Mouse (Mus musculus): Measurements from ENCODE around the gene Rpl4. TPM values are rescaled to one million over a fixed set of nuclear protein-coding genes. Genes with fewer than 3 reads are reported as not detected.

The Rpl4 gene
- total and polyA plus RNA-seq, 3 experiments, result 1,956 to 4,069 (median 1,996) TPM

DNA sequence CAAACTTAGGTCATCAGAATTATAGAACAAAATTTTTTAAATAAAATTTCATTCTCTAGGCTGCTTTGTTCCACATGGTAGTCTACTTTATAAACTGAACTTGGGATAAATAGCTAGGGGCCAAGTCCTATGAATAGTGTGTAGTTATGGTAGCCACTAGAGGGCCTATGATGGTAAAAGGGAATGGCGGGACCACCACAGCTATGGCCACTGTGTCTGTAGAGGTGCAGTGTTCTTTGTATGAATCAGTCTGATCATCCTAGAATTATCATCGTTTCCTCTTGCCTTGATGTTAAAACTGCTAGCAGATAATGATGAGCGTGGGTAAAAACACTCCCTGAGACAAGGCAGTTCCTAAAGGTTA is 5.4 kb downstream of the Rpl4 start:
- in situ Hi-C loops (cut with MboI; ENCODE audit: low pct_ligation_motif_present, low pct_unique_long_range_greater_than_20kb, low sequenced_read_pairs), result no loop called here
- H3K9me3 ChIP-seq (replicated peaks; ENCODE audit: low read length), result no peaks in the 10 kb centered on the region
- DNase-seq (ENCODE audit: extremely low read depth), result peak; percentile 56
- peak overlapping the region; percentile 45; the same call in 1 of the 2 replicates for H3K4me2 ChIP-seq (ENCODE audit: insufficient read depth, low read depth, poor library complexity, severe bottlenecking)
- peaks cover 2 to 35% of the 10 kb centered on the region in 2 experiments; a peak in 3 of 4 replicates for H3K4me1 ChIP-seq (ENCODE audit: control insufficient read depth in 1 of 2, insufficient read depth in 2 of 2)
- peak overlapping the region; percentile 26; the same call in 1 of the 2 replicates for H3K27ac ChIP-seq (ENCODE audit: insufficient read depth, low read depth)
- TF ChIP-seq IRF4 (IDR thresholded peaks at IDR 0.05; ENCODE audit: low read depth, low read length) (no peak), UBTF (IDR thresholded peaks at IDR 0.05; ENCODE audit: low read depth, low read length) (no peak), JUND (conservative IDR thresholded peaks at IDR 0.05; ENCODE audit: low read depth, low read length) (0 out of 2 replicates have a peak, but pooled peaks have one; percentile 2), CTCF (conservative IDR thresholded peaks at IDR 0.05 in 1 of 2, IDR thresholded peaks at IDR 0.05 in 1 of 2; ENCODE audit: low read depth in 2 of 2, low read length in 2 of 2) (peak; percentile 25 to 54; a peak in 3 of 4 replicates), TCF12 (IDR thresholded peaks at IDR 0.05; ENCODE audit: low read depth, low read length) (no peak), KAT2A (IDR thresholded peaks at IDR 0.05; ENCODE audit: insufficient replicate concordance, low read length) (no peak), CHD2 (IDR thresholded peaks at IDR 0.05; ENCODE audit: low read length) (no peak), MXI1 (IDR thresholded peaks at IDR 0.05; ENCODE audit: low read depth, low read length) (no peak), ZMIZ1 (IDR thresholded peaks at IDR 0.05; ENCODE audit: low read depth, low read length) (no peak), RCOR1 (conservative IDR thresholded peaks at IDR 0.05; ENCODE audit: low read depth, low read length) (no peak)
- dilution Hi-C loops (cut with MboI; ENCODE audit: extremely low pct_ligation_motif_present, extremely low pct_unique_long_range_greater_than_20kb, low sequenced_read_pairs), result no loop called here
- H3K9ac ChIP-seq (ENCODE audit: insufficient read depth, low read depth), result no peak overlapping the region
- no peaks in the 10 kb centered on the region for H3K27me3 ChIP-seq (replicated peaks)
- peaks cover 55 to 76% of the 10 kb centered on the region in 2 experiments for H3K36me3 ChIP-seq (replicated peaks in 1 of 2; ENCODE audit: control insufficient read depth in 1 of 2, insufficient read depth in 1 of 2, low read length in 1 of 2)
- H3K79me2 ChIP-seq (replicated peaks; ENCODE audit: control insufficient read depth, extremely low read depth, insufficient read depth, poor library complexity, severe bottlenecking), result peaks cover 44% of the 10 kb centered on the region
- H3K4me3 ChIP-seq (replicated peaks in 1 of 3; ENCODE audit: low read depth in 2 of 3, low read length in 2 of 3, poor library complexity in 1 of 3), result peak overlapping the region in 2 of 3 experiments; percentile 48 to 66

DNA sequence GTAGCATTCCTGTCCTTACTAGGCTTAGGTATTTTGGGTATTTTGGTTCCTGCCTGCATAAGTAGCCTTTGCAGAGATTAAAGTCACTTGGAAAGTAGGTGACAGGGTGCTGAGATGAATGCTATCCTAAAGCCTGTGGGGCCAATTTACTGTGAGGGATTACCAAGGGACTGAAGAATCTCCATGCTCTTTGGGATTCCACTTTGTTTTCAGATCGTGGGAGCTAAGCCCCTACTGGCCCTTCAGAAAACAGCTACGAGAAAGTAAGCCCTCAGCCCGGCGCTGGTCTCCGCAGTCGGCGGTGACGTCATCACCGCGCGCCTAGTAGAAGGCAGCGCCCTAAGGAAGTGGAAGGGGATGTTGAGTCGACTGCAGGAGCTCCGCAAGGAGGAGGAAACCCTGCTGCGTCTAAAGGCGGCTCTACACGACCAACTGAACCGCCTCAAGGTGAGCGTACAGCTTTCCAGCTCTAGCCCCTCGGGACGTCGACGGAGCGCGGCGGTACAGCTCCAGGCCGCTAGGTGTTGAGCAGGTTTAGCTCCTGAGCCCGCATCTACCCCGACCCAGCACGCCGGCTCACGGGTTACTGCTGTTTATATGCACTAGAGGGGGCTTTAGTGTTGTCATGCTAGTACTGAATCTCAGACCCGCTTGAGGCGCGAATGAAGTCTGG is 5.9 kb downstream of the Rpl4 start, which contains the start of gene Snapc5:
Snapc5 (plus strand) TSS at position 301 of the 673 bp plus-strand sequence.
- Histone ChIP-seq H3K4me1 (ENCODE audit: control insufficient read depth in 1 of 2, insufficient read depth in 2 of 2) (peaks cover 2 to 35% of the 10 kb centered on the region in 2 experiments; a peak in 3 of 4 replicates), H3K79me2 (replicated peaks; ENCODE audit: control insufficient read depth, extremely low read depth, insufficient read depth, poor library complexity, severe bottlenecking) (peaks cover 40% of the 10 kb centered on the region), H3K4me2 (ENCODE audit: insufficient read depth, low read depth, poor library complexity, severe bottlenecking) (peak within 1 kb of the TSS; percentile 95), H3K9ac (ENCODE audit: insufficient read depth, low read depth) (peak within 1 kb of the TSS; percentile 28), H3K36me3 (replicated peaks in 1 of 2; ENCODE audit: control insufficient read depth in 1 of 2, insufficient read depth in 1 of 2, low read length in 1 of 2) (peaks cover 57 to 80% of the 10 kb centered on the region in 2 experiments), H3K27ac (ENCODE audit: insufficient read depth, low read depth) (peak within 1 kb of the TSS; percentile 64), H3K4me3 (replicated peaks in 1 of 3; ENCODE audit: low read depth in 2 of 3, low read length in 2 of 3, poor library complexity in 1 of 3) (peak within 1 kb of the TSS; percentile 48 to 66 (median 66)), H3K9me3 (replicated peaks; ENCODE audit: low read length) (no peaks in the 10 kb centered on the region), H3K27me3 (replicated peaks) (no peaks in the 10 kb centered on the region)
- dilution Hi-C loops (cut with MboI; ENCODE audit: extremely low pct_ligation_motif_present, extremely low pct_unique_long_range_greater_than_20kb, low sequenced_read_pairs) (no loop called here), in situ Hi-C loops (cut with MboI; ENCODE audit: low pct_ligation_motif_present, low pct_unique_long_range_greater_than_20kb, low sequenced_read_pairs) (no loop called here)
- peak; percentile 95 for DNase-seq (ENCODE audit: extremely low read depth)
- TF ChIP-seq ZNF384 (IDR thresholded peaks at IDR 0.05; ENCODE audit: low read depth, low read length), result no peak
- peak; percentile 84; the same call in 1 of the 2 replicates for TF ChIP-seq ZMIZ1 (IDR thresholded peaks at IDR 0.05; ENCODE audit: low read depth, low read length)
- 0 out of 2 replicates have a peak, but pooled peaks have one; percentile 22 for TF ChIP-seq KAT2A (IDR thresholded peaks at IDR 0.05; ENCODE audit: insufficient replicate concordance, low read length)
- peak; percentile 71; the same call in 1 of the 2 replicates for TF ChIP-seq MYC (IDR thresholded peaks at IDR 0.05; ENCODE audit: low read depth, low read length)
- TF ChIP-seq HCFC1 (IDR thresholded peaks at IDR 0.05; ENCODE audit: low read depth, low read length), result peak; percentile 84
- TF ChIP-seq MAFK (IDR thresholded peaks at IDR 0.05; ENCODE audit: insufficient replicate concordance, low read length), result 0 out of 2 replicates have a peak, but pooled peaks have one; percentile 8
- TF ChIP-seq MAZ (IDR thresholded peaks at IDR 0.05; ENCODE audit: low read depth, low read length), result peak; percentile 72; the same call in 1 of the 2 replicates
- TF ChIP-seq JUN (IDR thresholded peaks at IDR 0.05; ENCODE audit: insufficient read depth, low read depth, low read length), result 0 out of 2 replicates have a peak, but pooled peaks have one; percentile 17
- no peak for TF ChIP-seq USF2 (conservative IDR thresholded peaks at IDR 0.05; ENCODE audit: low read depth, low read length)
- no peak for TF ChIP-seq ZKSCAN1 (IDR thresholded peaks at IDR 0.05; ENCODE audit: borderline replicate concordance, low read depth, low read length)
- TF ChIP-seq MEF2A (IDR thresholded peaks at IDR 0.05; ENCODE audit: borderline replicate concordance, low read depth, low read length), result peak; percentile 35; the same call in 1 of the 2 replicates
- no peak for TF ChIP-seq USF1 (IDR thresholded peaks at IDR 0.05; ENCODE audit: low read depth, low read length)
- 0 out of 2 replicates have a peak, but pooled peaks have one; percentile 27 for TF ChIP-seq BHLHE40 (IDR thresholded peaks at IDR 0.05; ENCODE audit: low read depth, low read length)
- peak; percentile 18; the same call in 1 of the 2 replicates for TF ChIP-seq ETS1 (conservative IDR thresholded peaks at IDR 0.05; ENCODE audit: low read depth, low read length)
- TF ChIP-seq IRF4 (IDR thresholded peaks at IDR 0.05; ENCODE audit: low read depth, low read length), result 0 out of 2 replicates have a peak, but pooled peaks have one; percentile 15
- TF ChIP-seq RCOR1 (conservative IDR thresholded peaks at IDR 0.05; ENCODE audit: low read depth, low read length), result peak; percentile 23; the same call in 1 of the 2 replicates
- TF ChIP-seq RAD21 (IDR thresholded peaks at IDR 0.05; ENCODE audit: low read depth, low read length), result peak; percentile 56
- TF ChIP-seq POLR2AphosphoS2 (IDR thresholded peaks at IDR 0.05; ENCODE audit: low read depth, low read length), result peak; percentile 100
- TF ChIP-seq JUND (conservative IDR thresholded peaks at IDR 0.05; ENCODE audit: low read depth, low read length), result peak; percentile 49; the same call in 1 of the 2 replicates
- TF ChIP-seq GABPA (IDR thresholded peaks at IDR 0.05; ENCODE audit: insufficient replicate concordance, low read depth, low read length), result no peak
- TF ChIP-seq CHD1 (IDR thresholded peaks at IDR 0.05; ENCODE audit: low read depth, low read length), result no peak
- TF ChIP-seq MXI1 (IDR thresholded peaks at IDR 0.05; ENCODE audit: low read depth, low read length), result peak; percentile 78; the same call in 1 of the 2 replicates
- peak; percentile 91 for TF ChIP-seq ELF1 (IDR thresholded peaks at IDR 0.05; ENCODE audit: low read depth, low read length)
- peak; percentile 42 for TF ChIP-seq SMC3 (IDR thresholded peaks at IDR 0.05; ENCODE audit: low read depth, low read length)
